Mouse (Mus musculus) stomach, postnatal 0 days (tissue): ENCODE results near the gene Phf3. TPM values are rescaled to one million over a fixed set of nuclear protein-coding genes. Genes with fewer than 3 reads are reported as not detected.

Source experiments
- ATAC-seq: fragments of 200-750 bp; cut with Nextera tagmentation; 2 replicates; pipeline ENCODE4 v1.8.0; 2017; ENCODE audit not compliant: low FRiP score, low TSS enrichment
- DNase-seq: peaks from one replicate; pipeline ENCODE4 v3.0.0-alpha.2; 2016; ENCODE audit warnings: low spot score
- H3K27ac ChIP-seq: fragments of 300-500 bp; sonication (generic); replicated peaks from 2 replicates; pipeline ENCODE4 v1.5.1; 2014; ENCODE audit warnings: mild to moderate bottlenecking, control low read depth
- H3K27me3 ChIP-seq: fragments of 300-500 bp; sonication (generic); 2 replicates; pipeline ENCODE4 v1.6.1; 2014; ENCODE audit warnings: low read length; ENCODE audit not compliant: control insufficient read depth, insufficient read depth
- H3K36me3 ChIP-seq: fragments of 300-500 bp; sonication (generic); 2 replicates; pipeline ENCODE4 v1.6.1; 2014; ENCODE audit warnings: low read length, mixed read lengths; ENCODE audit not compliant: control insufficient read depth, insufficient read depth
- H3K4me1 ChIP-seq: fragments of 300-500 bp; sonication (generic); replicated peaks from 2 replicates; pipeline ENCODE4 v1.6.1; 2014; ENCODE audit warnings: antibody characterized with exemption; ENCODE audit not compliant: control insufficient read depth, insufficient read depth
- H3K4me2 ChIP-seq: fragments of 300-500 bp; sonication (generic); replicated peaks from 2 replicates; pipeline ENCODE4 v1.6.1; 2014; ENCODE audit warnings: low read depth, mild to moderate bottlenecking, control low read depth, moderate library complexity
- H3K4me3 ChIP-seq: fragments of 300-500 bp; sonication (generic); 2 replicates; pipeline ENCODE4 v1.5.1; 2014; ENCODE audit warnings: low read depth, low read length, control low read depth
- H3K9ac ChIP-seq: fragments of 300-500 bp; sonication (generic); 2 replicates; pipeline ENCODE4 v1.6.1; 2014; ENCODE audit warnings: mild to moderate bottlenecking, low read length, control low read depth, mixed read lengths
- H3K9me3 ChIP-seq: fragments of 300-500 bp; sonication (generic); 2 replicates; pipeline ENCODE4 v1.6.1; 2016; ENCODE audit warnings: low read length; ENCODE audit not compliant: control insufficient read depth
- CTCF ChIP-seq: IDR thresholded peaks from 2 replicates; pipeline ENCODE4 v1.5.1; 2016; ENCODE audit warnings: antibody characterized with exemption, low read depth, mild to moderate bottlenecking, moderate library complexity
- EP300 ChIP-seq: optimal IDR thresholded peaks from 2 replicates; pipeline ENCODE3; 2016; ENCODE audit warnings: antibody characterized with exemption
- WGBS: fragments of 180-500 bp; shearing (Covaris S2); extraction: QIAGEN DNeasy Blood & Tissue Kit; methylation state at CpG from one replicate; pipeline ENCODE4 v1.1.7; 2014; 5-methylcytosine and 5-hydroxymethylcytosine counted together
- polyA plus RNA-seq: library from polyadenylated mRNA; unstranded; fragments of >200 nt; fragmentation: Nextera tagmentation; extraction: Ambion mirVana; gene quantifications from 2 replicates; pipeline ENCODE4 v1.2.1, GENCODE M21; 2015

The Phf3 gene
- polyA plus RNA-seq, 1 experiment from 2014 or later: 15.0 TPM

- WGBS: 90% methylated on average over 2 of the region's 2 CpGs
These were observed 58.7 kb downstream of the Phf3 start for GRCm38 (mm10) chr1:30814987-30815386.

DNA sequence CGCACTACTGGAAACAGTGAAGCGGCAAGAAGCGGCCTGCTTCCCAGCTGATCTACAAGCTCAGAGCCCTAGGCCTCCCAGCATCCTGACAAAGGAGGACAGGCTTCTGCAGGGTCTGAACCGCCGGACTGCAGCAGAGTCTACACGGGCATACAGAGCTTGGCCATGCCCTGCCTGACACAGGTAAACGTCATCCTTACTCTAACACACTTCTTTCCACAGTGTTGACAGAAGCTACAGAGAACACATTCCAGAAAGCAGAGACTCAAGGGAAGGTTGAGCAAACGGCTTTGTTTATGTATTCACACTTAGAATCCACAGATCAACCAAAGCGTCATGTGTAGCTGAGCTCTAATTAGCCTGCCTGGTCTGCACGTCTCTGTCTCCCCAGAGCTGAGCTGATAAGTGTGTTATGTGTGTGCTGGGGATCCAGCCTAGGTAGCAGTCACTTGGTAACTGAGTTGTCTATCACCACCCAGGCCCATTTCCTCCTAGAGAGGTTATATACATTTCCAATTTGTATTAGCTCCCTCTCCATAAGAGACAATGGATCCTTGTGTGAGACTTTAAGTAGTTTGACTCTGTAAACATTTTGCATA is 65.5 kb downstream of the Phf3 start:
- WGBS: 52% methylated on average over 10 of the region's 10 CpGs
- H3K36me3 ChIP-seq: peaks cover 33% of the 10 kb centered on the region; the same call in 1 of the 2 replicates
- no peaks in the 10 kb centered on the region for H3K27me3 ChIP-seq
- no peak overlapping the region for H3K4me3 ChIP-seq
- H3K9ac ChIP-seq: no peak overlapping the region
- no peaks in the 10 kb centered on the region for H3K9me3 ChIP-seq
- H3K4me1 ChIP-seq: no peaks in the 10 kb centered on the region
- TF ChIP-seq EP300 (no peak), CTCF (no peak)
- DNase-seq: no peak
- no peak for ATAC-seq
- H3K27ac ChIP-seq: no peak overlapping the region
- no peak overlapping the region for H3K4me2 ChIP-seq

More at GRCm38 (mm10) chr1:30814987-30815386, 58.7 kb downstream of the Phf3 start:
- Histone ChIP-seq H3K9me3 (no peaks in the 10 kb centered on the region), H3K27ac (no peak overlapping the region), H3K27me3 (no peaks in the 10 kb centered on the region), H3K36me3 (peaks cover 11% of the 10 kb centered on the region), H3K4me1 (no peaks in the 10 kb centered on the region), H3K4me3 (no peak overlapping the region), H3K9ac (no peak overlapping the region), H3K4me2 (no peak overlapping the region)
- ATAC-seq (no peak), DNase-seq (no peak)
- no peak for TF ChIP-seq CTCF
- no peak for TF ChIP-seq EP300

- Histone ChIP-seq H3K27ac (no peak overlapping the region), H3K4me3 (no peak overlapping the region), H3K27me3 (no peaks in the 10 kb centered on the region), H3K9ac (no peak overlapping the region), H3K4me1 (no peaks in the 10 kb centered on the region), H3K4me2 (no peak overlapping the region), H3K36me3 (peaks cover 21% of the 10 kb centered on the region; the same call in 1 of the 2 replicates), H3K9me3 (no peaks in the 10 kb centered on the region)
- 84% methylated on average over 11 of the region's 11 CpGs for WGBS
- ATAC-seq (no peak), DNase-seq (no peak)
- TF ChIP-seq CTCF (no peak), EP300 (no peak)
These were observed 67.9 kb downstream of the Phf3 start for GRCm38 (mm10) chr1:30805688-30806285.

DNA sequence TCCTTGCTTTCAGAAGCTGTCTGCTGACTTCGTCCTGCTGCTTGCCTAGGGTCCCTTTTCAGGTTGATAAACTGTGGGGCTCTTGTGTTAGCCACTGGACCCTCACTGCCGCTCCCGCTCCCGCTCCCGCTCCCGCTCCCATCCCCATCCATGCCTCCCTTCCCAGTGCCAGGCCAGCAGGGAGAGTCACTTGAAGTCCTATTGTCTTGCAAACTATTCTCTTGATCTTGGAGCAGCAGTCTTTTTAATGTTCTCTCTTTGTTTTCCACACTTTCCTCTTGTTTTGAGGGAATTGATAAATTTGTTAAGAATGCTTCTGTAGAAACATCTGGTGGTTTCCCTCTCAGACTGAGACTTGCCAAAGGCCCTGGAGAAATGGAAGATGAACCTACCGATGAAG is 68.8 kb downstream of the Phf3 start:
- no peaks in the 10 kb centered on the region for H3K27me3 ChIP-seq
- TF ChIP-seq EP300 (no peak), CTCF (no peak)
- ATAC-seq (no peak), DNase-seq (no peak)
- WGBS: 96% methylated on average over 7 of the region's 7 CpGs
- H3K4me1 ChIP-seq: no peaks in the 10 kb centered on the region
- H3K36me3 ChIP-seq: peaks cover 21% of the 10 kb centered on the region; the same call in 1 of the 2 replicates
- H3K9ac ChIP-seq: no peak overlapping the region
- no peaks in the 10 kb centered on the region for H3K9me3 ChIP-seq
- no peak overlapping the region for H3K4me2 ChIP-seq
- no peak overlapping the region for H3K27ac ChIP-seq
- H3K4me3 ChIP-seq: no peak overlapping the region

- no peaks in the 10 kb centered on the region for H3K9me3 ChIP-seq
- H3K4me1 ChIP-seq: no peaks in the 10 kb centered on the region
- no peak overlapping the region for H3K4me3 ChIP-seq
- peaks cover 18% of the 10 kb centered on the region; the same call in 1 of the 2 replicates for H3K36me3 ChIP-seq
- H3K9ac ChIP-seq: no peak overlapping the region
- no peak for TF ChIP-seq CTCF
- no peak for TF ChIP-seq EP300
- no peak for ATAC-seq
- WGBS: 93% methylated on average over 8 of the region's 8 CpGs
- H3K4me2 ChIP-seq: no peak overlapping the region
- no peak for DNase-seq
- H3K27me3 ChIP-seq: no peaks in the 10 kb centered on the region
- no peak overlapping the region for H3K27ac ChIP-seq
These were observed 71.8 kb downstream of the Phf3 start for GRCm38 (mm10) chr1:30801911-30802310.

DNA sequence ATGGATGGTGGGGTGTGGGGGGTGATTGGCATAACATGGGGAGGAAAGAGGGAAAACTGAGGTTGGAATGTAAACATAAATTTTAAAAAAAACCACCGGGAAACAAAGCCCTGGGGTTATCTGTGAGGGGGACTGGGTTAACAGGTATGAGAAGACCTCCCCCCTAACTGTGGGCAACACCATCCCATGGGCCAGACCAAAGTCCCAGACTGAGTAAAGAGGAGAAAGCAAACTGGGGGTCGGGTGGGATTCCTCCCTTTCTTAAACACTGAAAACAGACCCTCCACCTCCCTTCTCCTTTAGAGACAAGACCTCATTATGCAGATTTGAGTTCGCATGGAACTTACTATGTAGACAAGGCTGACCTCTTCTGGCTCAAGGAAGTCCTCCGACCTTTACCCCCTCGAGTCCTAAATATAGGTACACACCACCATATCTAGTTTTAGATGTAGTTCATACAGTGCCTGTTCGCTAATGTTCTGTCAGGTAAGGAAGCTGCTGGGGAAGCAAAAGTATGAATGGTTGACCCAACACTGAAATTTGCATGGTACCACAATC is 74.4 kb downstream of the Phf3 start:
- no peak for ATAC-seq
- H3K9ac ChIP-seq: no peak overlapping the region
- H3K27ac ChIP-seq: no peak overlapping the region
- no peak for DNase-seq
- H3K27me3 ChIP-seq: no peaks in the 10 kb centered on the region
- H3K9me3 ChIP-seq: no peaks in the 10 kb centered on the region
- H3K36me3 ChIP-seq: peaks cover 4% of the 10 kb centered on the region; the same call in 1 of the 2 replicates
- H3K4me1 ChIP-seq: no peaks in the 10 kb centered on the region
- H3K4me2 ChIP-seq: no peak overlapping the region
- WGBS: 55% methylated on average over 6 of the region's 6 CpGs
- no peak overlapping the region for H3K4me3 ChIP-seq
- TF ChIP-seq CTCF: no peak
- no peak for TF ChIP-seq EP300
